Mouse (Mus musculus): ENCODE results near the gene Ola1. TPM values are rescaled to one million over a fixed set of nuclear protein-coding genes. Genes with fewer than 3 reads are reported as not detected.

Ola1 gene
- polyA plus RNA-seq, 1 experiment, result 8.1 TPM

DNA sequence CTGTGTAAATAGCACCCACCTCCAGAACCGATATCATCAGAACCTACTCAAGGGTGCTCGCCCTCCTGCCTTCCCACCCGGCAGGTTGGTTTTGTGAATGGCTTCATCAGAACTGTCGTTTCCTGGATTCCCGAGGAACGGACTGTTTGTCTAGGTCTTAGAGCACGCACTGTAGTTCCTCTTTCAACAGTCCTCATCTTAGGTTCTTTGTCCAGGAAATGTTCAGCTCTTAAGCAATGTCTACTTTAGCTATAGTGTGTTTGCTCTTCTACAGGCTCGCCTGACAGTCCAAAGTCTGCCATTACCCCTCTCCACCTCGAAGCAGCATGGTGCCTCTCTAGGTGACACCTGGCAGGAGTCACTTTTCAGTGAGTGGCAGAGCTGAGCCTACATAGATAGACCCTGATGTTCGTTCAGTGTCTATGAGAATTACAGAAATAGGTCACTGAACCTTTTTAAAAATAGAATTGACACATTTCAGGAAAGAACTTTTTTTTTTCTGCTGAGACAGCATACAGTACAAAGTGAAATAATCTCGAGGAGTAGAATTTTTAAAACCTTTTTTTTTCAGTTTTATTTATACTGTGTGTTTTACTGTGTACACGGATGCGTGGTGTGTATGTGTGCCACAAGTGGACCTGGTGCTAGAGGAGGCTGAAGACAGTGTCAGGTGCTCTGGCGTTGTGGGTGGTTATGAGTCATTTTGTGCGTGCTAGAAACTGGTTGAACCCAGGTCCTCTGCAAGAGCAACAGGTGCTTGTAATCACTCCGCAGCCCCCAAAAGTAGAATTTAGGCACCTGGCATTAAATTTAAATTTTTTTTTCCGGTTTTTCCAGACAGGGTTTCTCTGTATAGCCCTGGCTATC is 162.4 kb downstream of the Ola1 start:
- Histone ChIP-seq H3K4me1 (ENCODE audit: control insufficient read depth, insufficient read depth, low read length) (no peaks in the 10 kb centered on the region), H3K27ac (ENCODE audit: control insufficient read depth, insufficient read depth, low read depth, low read length) (no peak overlapping the region), H3K4me3 (ENCODE audit: control insufficient read depth, low read depth, low read length) (no peak overlapping the region), H3K36me3 (ENCODE audit: control insufficient read depth, insufficient read depth, low read length) (no peaks in the 10 kb centered on the region), H3K27me3 (ENCODE audit: control insufficient read depth, insufficient read depth, low read length) (no peaks in the 10 kb centered on the region)
- TF ChIP-seq POLR2A (IDR thresholded peaks at IDR 0.05; ENCODE audit: control insufficient read depth, low read depth, low read length) (no peak), CTCF (IDR thresholded peaks at IDR 0.05; ENCODE audit: control insufficient read depth, insufficient read depth, insufficient replicate concordance, low read depth, low read length) (no peak)

DNA sequence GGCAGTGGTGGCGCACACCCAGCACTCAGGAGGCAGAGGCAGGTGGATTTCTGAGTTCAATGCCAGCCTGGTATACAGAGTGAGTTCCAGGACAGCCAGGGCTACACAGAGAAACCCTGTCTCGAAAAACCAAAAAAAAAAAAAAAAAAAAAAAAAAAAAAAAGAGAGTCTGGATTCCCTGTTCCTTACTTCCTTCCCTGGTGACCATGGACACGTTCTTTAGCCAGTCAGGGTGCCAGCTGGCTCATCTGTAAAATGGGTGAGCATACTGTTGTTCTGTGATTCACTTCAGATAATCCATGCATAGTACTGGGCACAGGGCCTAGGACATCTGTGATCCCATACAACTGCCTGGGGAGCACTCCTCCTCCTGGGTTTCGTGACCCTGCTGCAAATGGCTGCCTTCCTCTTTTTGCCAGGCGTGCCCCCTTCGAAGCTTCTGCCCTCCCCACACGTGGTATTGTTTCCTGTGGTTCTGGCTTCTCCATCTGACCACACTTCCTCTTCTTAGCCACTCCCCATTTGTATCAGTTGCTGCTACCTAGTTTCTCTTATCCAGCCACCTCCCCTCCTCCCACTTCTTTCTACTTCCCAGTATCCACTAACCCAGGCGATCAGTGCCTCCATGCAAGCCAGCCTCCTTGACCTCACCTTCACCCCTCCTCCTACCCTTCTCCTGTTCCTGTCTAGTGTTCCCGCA is 164.8 kb downstream of the Ola1 start:
- no peak overlapping the region for H3K27ac ChIP-seq (ENCODE audit: control insufficient read depth, insufficient read depth, low read depth, low read length)
- no peak for TF ChIP-seq POLR2A (IDR thresholded peaks at IDR 0.05; ENCODE audit: control insufficient read depth, low read depth, low read length)
- no peak for TF ChIP-seq CTCF (IDR thresholded peaks at IDR 0.05; ENCODE audit: control insufficient read depth, insufficient read depth, insufficient replicate concordance, low read depth, low read length)
- no peaks in the 10 kb centered on the region for H3K36me3 ChIP-seq (ENCODE audit: control insufficient read depth, insufficient read depth, low read length)

DNA sequence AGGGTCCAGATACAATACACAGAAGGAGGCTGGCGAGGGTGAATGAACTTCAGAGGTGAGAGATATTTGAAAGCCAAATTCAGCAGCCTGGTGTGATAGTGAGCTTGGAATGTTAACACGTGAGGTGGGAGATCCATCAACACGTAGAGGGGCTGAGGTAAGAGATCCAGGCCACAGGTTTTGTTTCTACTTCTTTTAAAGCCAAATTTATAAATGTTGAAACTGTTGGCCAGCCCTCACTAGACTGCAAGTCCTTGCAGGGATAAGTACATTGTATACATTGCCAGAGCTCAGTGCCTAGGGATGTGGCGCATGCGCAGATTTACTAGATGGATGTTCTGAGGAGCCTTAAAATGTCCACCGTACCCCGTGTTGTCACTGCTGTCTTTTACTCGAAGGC is 168.3 kb downstream of the Ola1 start:
- Histone ChIP-seq H3K36me3 (ENCODE audit: control insufficient read depth, insufficient read depth, low read length) (no peaks in the 10 kb centered on the region), H3K4me1 (ENCODE audit: control insufficient read depth, insufficient read depth, low read length) (peaks cover 5% of the 10 kb centered on the region), H3K4me3 (ENCODE audit: control insufficient read depth, low read depth, low read length) (no peak overlapping the region), H3K27me3 (ENCODE audit: control insufficient read depth, insufficient read depth, low read length) (no peaks in the 10 kb centered on the region), H3K27ac (ENCODE audit: control insufficient read depth, insufficient read depth, low read depth, low read length) (no peak overlapping the region)
- no peak for TF ChIP-seq CTCF (IDR thresholded peaks at IDR 0.05; ENCODE audit: control insufficient read depth, insufficient read depth, insufficient replicate concordance, low read depth, low read length)
- no peak for TF ChIP-seq POLR2A (IDR thresholded peaks at IDR 0.05; ENCODE audit: control insufficient read depth, low read depth, low read length)

More for the DNA sequence above, 164.8 kb downstream of the Ola1 start:
- no peaks in the 10 kb centered on the region for H3K27me3 ChIP-seq (ENCODE audit: control insufficient read depth, insufficient read depth, low read length)
- no peaks in the 10 kb centered on the region for H3K4me1 ChIP-seq (ENCODE audit: control insufficient read depth, insufficient read depth, low read length)
- H3K4me3 ChIP-seq (ENCODE audit: control insufficient read depth, low read depth, low read length), result no peak overlapping the region

DNA sequence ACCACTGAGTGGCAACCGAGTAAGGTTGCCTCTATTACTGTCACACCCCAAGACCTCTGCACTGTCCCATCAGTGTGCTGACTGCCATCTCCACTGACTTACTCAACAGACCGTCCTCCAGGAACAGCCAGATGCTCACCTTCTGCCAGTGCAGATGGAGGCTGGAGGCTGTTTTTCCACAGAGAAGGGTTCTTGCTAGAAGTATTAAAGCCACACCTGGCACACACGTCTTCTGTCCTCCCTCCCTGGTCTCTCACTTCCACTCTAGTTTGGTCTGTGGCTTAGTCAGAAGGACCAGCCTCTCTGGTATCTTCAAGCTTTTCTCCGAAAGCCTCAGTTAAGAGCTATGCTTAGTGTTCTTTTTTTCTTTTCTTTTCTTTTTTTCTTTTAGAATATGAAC is 168.7 kb downstream of the Ola1 start:
- no peaks in the 10 kb centered on the region for H3K27me3 ChIP-seq (ENCODE audit: control insufficient read depth, insufficient read depth, low read length)
- TF ChIP-seq POLR2A (IDR thresholded peaks at IDR 0.05; ENCODE audit: control insufficient read depth, low read depth, low read length), result no peak
- no peak for TF ChIP-seq CTCF (IDR thresholded peaks at IDR 0.05; ENCODE audit: control insufficient read depth, insufficient read depth, insufficient replicate concordance, low read depth, low read length)

GRCm38 (mm10) chr2:73049001-73049684 is 169.6 kb downstream of the Ola1 start:
- Histone ChIP-seq H3K36me3 (ENCODE audit: control insufficient read depth, insufficient read depth, low read length) (no peaks in the 10 kb centered on the region), H3K4me1 (ENCODE audit: control insufficient read depth, insufficient read depth, low read length) (peaks cover 5% of the 10 kb centered on the region), H3K4me3 (ENCODE audit: control insufficient read depth, low read depth, low read length) (no peak overlapping the region), H3K27ac (ENCODE audit: control insufficient read depth, insufficient read depth, low read depth, low read length) (no peak overlapping the region), H3K27me3 (ENCODE audit: control insufficient read depth, insufficient read depth, low read length) (no peaks in the 10 kb centered on the region)
- TF ChIP-seq CTCF (IDR thresholded peaks at IDR 0.05; ENCODE audit: control insufficient read depth, insufficient read depth, insufficient replicate concordance, low read depth, low read length), result no peak
- no peak for TF ChIP-seq POLR2A (IDR thresholded peaks at IDR 0.05; ENCODE audit: control insufficient read depth, low read depth, low read length)

More for the DNA sequence above, 168.7 kb downstream of the Ola1 start:
- Histone ChIP-seq H3K36me3 (ENCODE audit: control insufficient read depth, insufficient read depth, low read length) (no peaks in the 10 kb centered on the region), H3K27ac (ENCODE audit: control insufficient read depth, insufficient read depth, low read depth, low read length) (no peak overlapping the region), H3K4me1 (ENCODE audit: control insufficient read depth, insufficient read depth, low read length) (peaks cover 5% of the 10 kb centered on the region), H3K4me3 (ENCODE audit: control insufficient read depth, low read depth, low read length) (no peak overlapping the region)

DNA sequence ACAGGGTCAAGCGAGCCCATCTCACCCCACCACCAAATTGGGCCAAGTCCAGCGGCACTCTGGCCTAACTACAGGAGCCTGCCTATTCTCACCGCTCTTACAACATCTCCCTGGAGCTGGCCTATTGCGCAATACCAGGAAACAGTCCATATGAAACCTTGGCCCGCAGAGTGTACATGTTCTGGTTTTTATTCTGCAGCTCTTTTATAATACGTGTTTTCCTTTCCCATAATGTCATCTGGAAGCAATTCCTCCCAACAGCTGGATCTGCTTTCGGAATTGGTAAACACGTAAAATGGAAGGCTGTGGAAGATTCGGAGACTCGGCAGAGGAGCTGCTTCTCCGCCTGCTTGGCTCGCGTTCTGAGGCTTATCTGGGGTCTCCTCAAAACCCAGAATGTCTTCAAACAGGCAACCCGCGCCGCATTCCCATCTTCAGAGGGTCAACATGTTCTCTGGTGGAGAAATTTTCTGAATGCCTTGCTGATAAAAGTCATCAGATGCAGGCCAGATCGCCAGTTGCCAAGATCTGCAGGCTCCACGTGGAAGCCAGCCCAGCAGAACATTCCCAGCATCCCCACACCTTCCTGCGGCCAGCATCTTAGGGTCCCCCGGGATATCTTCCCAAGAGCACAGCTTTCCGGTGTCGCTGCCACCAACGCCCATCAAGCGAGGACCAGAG is 171.5 kb downstream of the Ola1 start:
- H3K4me3 ChIP-seq (ENCODE audit: control insufficient read depth, low read depth, low read length), result peak overlapping the region; percentile 12; the same call in 1 of the 2 replicates
- no peaks in the 10 kb centered on the region for H3K36me3 ChIP-seq (ENCODE audit: control insufficient read depth, insufficient read depth, low read length)
- TF ChIP-seq POLR2A (IDR thresholded peaks at IDR 0.05; ENCODE audit: control insufficient read depth, low read depth, low read length), result no peak
- TF ChIP-seq CTCF (IDR thresholded peaks at IDR 0.05; ENCODE audit: control insufficient read depth, insufficient read depth, insufficient replicate concordance, low read depth, low read length), result no peak
- H3K27me3 ChIP-seq (ENCODE audit: control insufficient read depth, insufficient read depth, low read length), result no peaks in the 10 kb centered on the region
- peaks cover 5% of the 10 kb centered on the region for H3K4me1 ChIP-seq (ENCODE audit: control insufficient read depth, insufficient read depth, low read length)
- peak overlapping the region; percentile 70 for H3K27ac ChIP-seq (ENCODE audit: control insufficient read depth, insufficient read depth, low read depth, low read length)

All from testis, adult 2 months (tissue).